Mouse (Mus musculus) hematopoietic multipotent progenitor cell, adult 10-12 weeks (in vitro differentiated cells): ENCODE results near the gene Raet1e. TPM values are rescaled to one million over a fixed set of nuclear protein-coding genes. Genes with fewer than 3 reads are reported as not detected.

Experiments
- polyA plus RNA-seq: library from polyadenylated mRNA; stranded (reverse); fragments of >175 nt; gene quantifications from 2 replicates; pipeline ENCODE4 v1.2.3, GENCODE M21; 2012; ENCODE audit warnings: low replicate concordance

The Raet1e gene
- polyA plus RNA-seq = not detected in 2 replicates

DNA sequence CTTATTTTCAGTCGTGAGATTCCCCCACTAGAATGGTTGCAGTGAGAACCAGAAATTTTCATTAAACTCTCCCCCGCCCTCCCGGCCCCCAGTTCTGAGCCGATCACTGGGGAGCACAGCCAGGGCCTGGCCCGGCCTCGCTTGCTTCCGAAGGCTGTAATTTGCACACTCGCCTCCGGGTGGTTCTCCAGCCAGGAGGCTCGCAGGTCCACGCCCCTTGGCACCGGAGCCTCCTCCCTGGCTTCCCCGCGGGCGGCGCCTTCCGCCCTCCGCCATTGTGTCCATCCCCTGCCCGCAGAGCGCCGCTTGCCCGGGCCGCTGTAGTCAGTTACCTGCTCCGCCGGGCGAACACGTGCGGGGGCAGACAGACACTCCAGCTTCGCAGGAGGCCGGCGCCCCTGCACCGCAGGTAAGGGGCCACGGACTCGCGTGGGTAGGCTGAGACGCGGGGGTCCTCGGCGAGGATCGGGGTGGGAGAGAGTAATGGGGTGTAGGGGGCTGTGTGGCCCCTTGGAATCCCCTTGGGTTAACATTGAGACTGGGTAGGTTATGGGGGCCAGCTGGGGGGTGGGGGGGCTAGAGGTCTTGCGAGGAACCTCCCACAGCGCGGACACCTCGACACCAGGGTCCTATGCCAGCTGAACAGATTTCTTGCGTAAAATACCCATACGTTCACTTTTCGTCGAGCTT lies at the start of gene Raet1e, which contains the start of gene H60b:
Gene Raet1e (plus strand): TSS at position 260 of the 690 bp plus-strand sequence.
Gene H60b (plus strand): TSS at position 277 of the 690 bp plus-strand sequence.

DNA sequence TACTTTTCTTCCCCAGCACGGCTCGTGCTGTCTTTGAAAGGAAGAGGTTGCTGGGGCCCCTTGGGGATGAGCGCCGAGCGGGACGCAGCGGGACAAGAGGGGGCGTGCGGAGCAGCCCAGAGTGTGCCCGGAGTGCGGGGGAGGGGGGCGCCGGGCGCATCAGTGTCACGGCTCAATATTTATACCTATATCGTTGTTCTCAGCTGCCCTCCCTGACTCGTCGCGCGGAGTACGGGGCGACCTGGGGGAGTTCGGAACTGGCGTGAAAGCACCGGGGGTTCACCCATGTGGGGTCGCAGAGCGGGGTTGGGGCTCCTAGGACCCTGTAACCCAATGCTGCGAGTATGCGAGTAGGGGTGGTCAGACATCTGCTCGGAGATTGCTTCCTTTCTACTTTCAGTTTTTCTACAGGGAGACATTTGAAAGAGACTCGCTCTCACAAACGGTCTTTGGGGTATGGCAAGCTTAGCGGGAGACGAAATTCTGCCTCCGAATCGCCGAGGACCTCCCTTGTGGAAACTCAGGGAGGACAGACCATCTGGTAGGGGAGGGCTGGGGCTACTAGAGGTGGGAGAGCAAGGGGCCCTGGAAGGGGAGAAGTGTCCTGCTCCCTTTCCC lies 9.2 kb upstream of the Raet1e start, which contains the start of gene E030030I06Rik:
Gene E030030I06Rik (minus strand): TSS at position 198 of the 618 bp plus-strand sequence.

DNA sequence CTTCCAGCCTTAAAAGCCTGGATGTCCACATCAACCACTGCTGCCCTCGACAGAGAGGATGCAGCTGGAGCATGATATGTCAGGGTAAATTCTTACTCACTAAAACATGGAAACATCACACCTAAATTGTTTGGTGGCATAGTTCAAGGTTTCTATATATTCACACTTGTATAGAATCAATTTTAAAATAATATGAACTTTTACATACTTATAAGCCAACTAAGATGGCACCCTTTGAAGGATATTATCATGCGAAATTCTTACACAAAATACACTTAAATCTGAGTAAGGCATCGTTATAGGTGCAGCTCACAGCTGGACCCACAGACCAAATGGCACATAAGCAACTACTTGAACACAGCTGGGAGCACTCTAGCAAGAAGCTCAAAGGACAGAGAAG lies 201.9 kb downstream of the Raet1e start, which contains the start of gene Raet1d:
Gene Raet1d (plus strand): TSS at position 301 of the 400 bp plus-strand sequence.

Other genes with a start within 250 kb of the Raet1e start
- gene 4930444G20Rik, start 90.5 kb upstream of the Raet1e start, polyA plus RNA-seq = not detected in 2 replicates
- 0.68 and 2.4 TPM in 2 replicates for gene E030030I06Rik, start 9.3 kb upstream of the Raet1e start, polyA plus RNA-seq
- 0.26 and 0.38 TPM in 2 replicates for gene H60b, start within 50 bp of the Raet1e start, polyA plus RNA-seq
- not detected in 2 replicates for gene Raet1d, start 202.0 kb downstream of the Raet1e start, polyA plus RNA-seq